Mouse (Mus musculus) right cerebral cortex, postnatal 36 days (tissue): Measurements from ENCODE around the gene Men1.

Experiments
- DNase-seq, 2 experiments: peaks; one replicate each; pipeline ENCODE4 v3.0.0; 2022; ENCODE audit warnings: low spot score in 2 of 2, mixed read lengths in 1 of 2

Men1 gene

DNA sequence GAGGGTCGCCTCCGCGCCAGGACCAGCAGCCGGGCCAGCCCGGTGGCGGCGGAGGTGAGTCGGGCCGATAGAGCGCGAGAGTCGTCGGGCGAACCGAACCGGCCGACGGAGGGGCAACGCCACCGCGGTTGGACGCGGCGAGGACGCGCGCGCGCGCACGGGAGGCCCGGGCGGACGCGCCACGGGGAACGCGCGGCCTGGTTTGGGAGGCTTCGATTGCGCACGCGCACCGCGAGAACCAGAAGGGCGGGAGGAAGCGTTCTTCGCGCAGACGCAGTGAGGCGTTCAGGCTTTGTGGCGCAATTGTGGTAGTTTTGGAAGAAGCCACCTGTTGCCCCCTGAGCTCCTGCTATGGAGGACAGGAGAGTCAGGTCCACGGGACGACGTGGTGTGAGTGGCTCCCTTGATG is 29.5 kb downstream of the Men1 start:
- peak; percentile 84 to 85 for DNase-seq

DNA sequence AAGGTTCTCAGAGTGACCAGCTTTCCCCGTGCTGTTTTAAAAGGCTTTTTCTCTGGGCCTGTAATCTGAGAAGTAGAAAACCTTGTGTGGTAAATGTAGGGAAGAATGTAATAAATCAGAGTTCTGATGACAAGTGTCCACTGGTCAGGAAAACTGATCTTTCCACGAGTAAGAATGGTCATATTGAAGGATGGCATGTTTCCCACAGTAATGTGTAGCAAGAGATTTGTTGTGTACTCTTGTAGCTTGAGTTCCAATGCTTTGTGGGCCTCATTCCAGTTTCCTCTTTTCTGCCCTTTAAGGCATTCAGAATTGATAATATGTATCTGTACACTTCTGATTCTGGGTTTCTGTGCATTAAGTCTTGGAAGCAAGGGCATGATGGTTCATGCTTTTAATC is 30.1 kb downstream of the Men1 start:
- DNase-seq: no peak

DNA sequence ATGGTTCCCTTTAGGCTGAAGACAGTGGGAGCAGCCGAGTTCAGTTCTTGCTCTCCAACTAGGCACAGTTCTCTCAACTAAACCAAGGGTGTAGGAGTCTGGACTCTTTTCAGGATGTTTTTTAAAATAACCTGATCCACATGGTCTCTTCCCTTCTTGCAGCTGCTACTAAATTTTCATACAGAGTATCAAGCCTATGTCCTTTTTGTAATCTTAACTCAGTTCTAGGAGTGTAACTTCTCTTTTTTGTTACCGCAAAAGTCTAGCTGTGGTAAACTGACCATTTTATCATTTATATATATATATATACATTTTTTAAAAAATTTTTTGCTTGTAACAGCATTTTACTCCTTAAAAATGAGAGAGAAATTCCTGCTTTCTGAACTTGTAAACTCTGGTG is 35.4 kb downstream of the Men1 start:
- DNase-seq: no peak

DNA sequence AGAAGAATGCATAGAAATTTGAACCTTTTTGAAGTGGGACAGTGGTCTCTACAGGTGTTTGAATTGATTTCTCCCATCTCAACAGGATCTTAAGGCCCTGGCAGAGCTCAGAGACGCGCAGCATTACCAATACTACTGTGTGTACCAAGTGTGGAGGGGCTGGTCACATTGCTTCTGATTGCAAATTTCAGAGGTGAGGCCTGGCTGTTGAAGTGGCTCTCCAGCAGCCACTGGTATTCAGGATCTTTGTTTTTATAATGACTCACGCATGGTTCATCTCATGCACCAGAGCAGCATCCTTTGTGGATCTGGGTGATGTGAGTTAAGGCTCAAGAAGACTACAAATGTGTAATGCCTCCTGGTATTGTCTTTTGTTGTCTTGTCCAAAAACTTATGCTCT is 37.7 kb downstream of the Men1 start:
- no peak for DNase-seq

DNA sequence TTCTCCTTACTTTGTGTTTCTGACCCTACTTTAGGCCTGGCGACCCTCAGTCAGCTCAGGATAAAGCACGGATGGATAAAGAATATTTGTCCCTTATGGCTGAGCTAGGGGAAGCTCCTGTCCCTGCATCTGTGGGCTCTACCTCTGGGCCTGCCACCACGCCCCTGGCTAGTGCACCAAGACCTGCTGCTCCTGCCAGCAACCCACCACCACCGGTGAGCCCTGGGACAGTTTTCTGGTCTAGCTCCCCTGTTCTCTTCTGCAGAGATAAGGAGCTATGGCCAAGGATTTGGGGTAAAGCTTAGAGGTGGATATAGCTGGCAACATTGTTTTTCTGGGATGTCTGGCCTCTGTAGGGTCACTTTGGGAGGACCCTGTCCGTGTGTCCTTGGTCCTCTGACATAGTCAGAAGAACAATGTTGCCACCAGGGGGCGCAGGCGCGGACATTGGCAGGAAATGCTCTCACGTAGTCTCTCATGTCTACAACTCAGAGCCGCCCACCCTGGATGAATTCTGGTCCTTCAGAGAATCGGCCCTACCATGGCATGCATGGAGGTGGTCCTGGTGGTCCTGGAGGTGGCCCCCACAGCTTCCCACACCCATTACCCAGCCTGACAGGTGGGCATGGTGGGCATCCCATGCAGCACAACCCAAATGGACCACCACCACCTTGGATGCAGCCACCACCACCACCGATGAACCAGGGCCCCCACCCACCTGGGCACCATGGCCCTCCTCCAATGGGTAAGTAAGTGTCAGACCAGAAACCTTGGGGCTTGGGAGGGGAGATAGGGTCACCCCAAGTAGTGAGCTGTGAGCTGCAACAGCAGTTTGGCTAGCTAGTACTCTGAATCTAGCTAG is 39.0 kb downstream of the Men1 start:
- peak in 1 of 2 experiments; percentile 56 for DNase-seq

DNA sequence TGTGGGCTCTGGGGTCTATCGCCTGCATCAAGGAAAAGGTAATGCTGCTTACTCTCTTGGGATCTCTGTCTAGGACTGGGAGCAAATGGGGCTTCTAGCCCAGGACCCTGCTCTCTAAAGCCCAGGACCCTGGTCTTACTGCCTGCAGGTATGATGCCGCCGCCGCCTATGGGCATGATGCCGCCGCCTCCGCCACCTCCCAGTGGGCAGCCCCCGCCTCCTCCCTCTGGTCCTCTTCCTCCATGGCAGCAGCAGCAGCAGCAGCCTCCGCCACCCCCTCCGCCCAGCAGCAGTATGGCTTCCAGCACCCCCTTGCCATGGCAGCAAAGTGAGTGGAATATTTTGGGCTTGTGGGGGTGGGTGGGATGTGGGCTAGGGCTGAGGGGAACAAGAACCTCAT is 39.8 kb downstream of the Men1 start:
- DNase-seq: no peak

DNA sequence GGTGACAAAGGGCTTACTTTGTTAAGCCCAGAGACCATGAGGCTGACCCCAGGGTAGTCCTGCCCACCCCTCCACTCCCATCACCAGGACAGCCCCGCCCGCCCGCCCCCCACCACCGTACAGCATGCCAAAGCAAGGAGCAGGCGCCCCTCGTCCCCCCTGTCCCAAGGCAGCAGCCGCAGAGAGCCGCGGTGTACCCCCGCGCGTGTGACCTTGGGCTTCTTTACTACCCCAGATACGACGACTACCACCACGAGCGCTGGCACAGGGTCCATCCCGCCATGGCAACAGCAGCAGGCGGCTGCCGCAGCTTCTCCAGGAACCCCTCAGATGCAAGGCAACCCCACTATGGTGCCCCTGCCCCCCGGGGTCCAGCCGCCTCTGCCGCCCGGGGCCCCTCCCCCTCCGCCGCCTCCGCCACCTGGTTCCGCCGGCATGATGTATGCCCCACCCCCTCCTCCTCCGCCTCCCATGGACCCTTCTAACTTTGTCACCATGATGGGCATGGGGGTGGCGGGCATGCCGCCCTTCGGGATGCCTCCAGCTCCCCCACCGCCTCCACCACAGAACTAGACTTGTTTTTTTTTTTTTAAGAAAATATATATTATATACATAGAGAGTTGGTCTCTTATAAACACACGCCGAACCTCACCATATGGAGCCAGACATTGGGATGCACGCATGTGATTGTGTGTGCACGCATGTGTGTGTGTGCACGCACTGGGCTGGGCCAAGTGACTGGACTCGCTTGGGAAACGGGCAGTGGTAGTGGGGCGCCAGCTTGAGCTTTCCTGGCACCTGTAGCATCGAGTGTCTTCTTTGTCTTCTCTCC is 40.9 kb downstream of the Men1 start:
- DNase-seq: no peak

DNA sequence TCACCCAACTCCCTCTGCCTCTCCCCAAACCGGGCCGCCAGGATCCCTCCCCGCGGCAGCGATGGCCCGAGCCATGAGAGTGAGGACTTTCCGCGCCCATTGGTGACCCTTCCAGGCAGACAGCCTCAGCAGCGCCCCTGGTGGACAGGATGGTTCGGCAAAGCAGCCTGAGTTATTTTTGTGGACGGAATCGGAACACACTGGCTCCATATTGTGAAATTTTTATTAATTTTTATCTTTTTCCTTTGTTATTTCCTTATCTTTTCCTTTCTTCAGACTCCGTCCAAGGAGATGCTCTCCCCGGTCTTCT is 41.4 kb downstream of the Men1 start:
- DNase-seq: no peak

DNA sequence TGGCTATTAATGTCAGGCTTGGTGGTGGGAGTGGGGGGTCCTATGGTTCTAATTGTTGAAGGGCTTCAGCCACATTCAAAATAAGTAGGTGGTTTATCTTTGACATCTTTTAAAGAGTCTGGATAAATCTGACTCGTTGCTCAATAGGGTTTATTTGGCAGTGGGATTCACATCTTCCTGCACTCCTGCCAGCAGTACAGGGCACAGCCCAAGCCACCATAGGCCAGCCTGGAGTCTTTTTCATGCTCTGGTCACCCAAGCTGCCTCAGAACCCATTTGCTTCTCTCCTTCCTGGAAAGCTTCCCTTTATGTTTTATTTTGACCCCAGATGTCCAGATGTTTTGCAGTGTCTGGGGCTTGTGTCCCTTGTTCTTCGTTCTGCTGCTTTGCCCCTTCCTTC is 41.9 kb downstream of the Men1 start:
- no peak for DNase-seq

DNA sequence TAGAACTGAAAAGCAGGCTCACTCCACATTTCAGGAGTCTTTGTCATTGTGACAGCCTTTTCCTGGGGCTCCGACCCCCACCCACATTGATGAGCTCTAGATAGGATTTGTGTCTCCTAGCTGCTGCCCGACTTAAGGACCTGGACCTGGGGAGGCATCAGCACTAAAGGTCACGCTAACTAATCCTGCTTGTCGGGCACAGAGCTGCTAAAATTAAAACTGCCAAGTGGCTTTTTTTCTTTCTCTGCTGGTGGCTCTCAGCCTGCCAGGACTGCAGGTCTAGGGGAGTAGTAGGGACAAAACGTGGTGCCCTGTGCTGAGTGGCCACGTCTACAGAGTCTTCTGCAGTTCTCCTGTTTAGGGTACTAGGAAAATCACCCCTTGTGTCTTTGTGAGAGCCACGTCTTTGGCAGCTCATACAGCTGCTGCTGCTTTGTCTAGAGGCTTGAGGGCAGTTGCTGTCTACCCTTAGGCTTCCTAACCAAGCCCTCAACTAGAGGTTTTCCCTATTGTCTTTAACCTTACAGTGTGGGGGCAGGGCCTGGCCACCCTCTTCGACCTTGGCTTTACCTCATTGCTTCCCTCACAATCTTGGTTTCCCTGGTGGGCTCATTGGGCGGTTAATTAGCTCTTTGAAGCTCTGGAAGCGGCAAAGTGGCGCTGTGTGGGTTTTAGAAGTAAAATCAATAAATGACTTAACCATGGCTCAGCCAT is 42.7 kb downstream of the Men1 start:
- DNase-seq: no peak

DNA sequence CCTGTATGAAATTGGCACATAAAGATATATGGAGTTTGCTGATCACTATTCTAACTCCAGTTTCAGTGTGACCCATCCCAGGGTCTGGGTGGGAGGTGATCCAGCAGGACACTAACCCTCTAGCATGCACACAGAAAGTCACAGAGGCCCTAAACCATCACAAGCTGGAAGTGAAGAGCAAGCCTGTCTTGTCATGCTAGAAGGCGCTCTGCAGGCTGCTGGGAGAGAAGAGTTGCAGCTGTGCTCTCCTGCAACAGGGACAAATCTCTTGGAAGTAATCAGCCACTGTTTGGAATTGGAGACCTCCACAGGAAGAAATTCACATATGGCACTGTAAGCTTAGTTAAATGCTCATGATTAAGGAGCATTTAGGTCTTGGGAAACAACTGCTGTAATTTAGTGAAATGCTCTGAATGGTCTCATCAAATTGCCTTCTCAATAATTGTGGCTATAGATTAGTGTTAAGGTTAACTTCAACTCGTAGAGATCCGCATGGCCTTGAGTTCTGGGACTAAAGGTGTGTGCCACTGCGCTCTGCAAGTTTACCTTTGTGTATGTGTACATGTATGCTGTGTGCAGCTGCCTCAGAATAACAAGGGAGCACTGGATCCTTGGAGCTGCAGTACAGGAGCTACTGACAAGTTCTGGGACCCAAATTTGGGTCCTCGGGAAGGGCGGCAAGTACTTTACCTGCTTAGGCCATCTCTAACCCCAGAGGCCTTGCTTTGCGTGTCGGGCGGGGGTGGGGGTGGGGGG is 45.8 kb downstream of the Men1 start:
- no peak for DNase-seq

DNA sequence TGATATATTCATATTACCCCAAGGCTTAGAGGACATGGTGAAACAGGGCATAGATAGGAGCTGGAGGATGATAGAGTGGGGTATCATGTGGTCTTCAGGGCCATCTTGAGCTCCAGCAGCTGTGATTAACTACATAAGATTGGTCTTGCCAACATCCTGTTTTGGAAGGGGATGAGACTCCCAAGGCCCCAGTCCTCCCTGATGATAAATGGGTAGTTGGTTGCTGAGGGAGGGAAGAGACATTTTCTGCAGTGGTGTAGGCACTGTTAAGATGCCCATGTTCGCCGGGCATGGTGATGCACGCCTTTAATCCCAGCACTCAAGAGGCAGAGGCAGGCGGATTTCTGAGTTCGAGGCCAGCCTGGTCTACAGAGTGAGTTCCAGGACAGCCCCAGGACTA is 46.5 kb downstream of the Men1 start:
- no peak for DNase-seq

DNA sequence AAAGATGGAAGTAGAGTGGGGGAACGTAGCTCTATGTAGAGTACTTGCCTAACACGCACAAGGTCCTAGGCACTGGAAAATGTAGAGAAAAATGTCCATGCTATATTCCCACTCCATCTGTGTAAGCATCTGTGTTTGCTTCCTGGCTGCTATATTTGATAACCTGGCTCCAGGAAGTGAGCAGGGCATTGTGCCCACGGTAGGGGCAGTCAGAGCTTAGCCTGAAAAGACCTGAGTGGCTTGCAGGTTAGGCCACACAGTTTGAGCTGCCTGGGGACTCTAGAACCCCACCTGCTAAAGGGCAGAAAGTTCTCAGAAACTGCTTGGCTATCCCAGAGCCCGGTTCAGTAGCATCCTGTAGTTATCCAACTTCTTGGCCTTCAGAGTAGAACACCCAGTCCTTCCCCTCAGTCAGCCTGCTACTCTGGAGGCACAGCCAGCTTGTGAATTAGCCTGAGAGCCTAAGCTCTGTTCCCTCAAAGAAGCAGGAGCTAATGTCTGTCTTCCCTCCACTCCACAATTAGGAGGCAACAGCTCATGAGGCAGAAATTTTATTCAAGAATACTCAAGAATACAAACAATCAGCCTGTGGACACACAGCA is 47.6 kb downstream of the Men1 start:
- no peak for DNase-seq

DNA sequence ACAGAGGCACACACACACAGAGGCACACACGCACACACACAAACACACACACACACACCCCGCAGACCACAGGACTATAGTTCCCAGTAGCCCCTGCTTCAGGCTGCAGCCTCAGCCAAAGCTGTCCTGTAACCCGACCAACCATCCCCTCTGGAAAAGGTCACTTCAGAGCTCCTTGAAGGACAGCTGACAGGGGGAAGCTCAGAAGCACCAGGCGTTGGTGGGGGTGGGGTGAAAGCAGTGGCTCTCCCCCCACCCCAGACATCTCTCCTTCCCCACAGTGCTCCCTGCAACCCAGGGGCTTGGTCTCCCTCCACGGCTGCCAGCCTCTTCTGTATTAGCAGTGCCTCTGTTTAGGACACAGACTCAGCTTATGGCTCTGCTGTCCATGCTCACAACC is 48.7 kb downstream of the Men1 start:
- no peak for DNase-seq

DNA sequence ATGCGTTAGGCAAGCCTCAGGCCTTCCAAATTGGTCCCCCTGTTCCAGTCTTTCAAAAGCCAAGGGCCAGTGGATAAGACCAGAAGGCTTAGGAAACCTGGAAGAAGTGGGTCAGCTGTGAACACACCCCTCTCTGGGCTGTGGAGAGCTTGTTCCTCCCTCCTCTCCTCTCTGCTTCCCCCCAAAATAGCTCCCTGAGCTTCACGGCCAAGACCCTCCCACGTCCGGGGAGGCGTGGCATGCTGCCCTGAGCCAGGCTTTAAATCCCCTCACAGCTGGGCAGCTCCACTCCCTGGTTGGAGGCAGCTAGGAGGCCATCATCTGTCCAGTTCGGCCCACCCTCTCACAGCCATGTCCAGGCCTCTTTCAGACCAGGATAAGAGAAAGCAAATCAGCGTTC is 49.3 kb downstream of the Men1 start, which contains the start of gene Pygm:
Pygm (plus strand) TSS at position 272 of the 400 bp plus-strand sequence.
- DNase-seq: peak; percentile 52

DNA sequence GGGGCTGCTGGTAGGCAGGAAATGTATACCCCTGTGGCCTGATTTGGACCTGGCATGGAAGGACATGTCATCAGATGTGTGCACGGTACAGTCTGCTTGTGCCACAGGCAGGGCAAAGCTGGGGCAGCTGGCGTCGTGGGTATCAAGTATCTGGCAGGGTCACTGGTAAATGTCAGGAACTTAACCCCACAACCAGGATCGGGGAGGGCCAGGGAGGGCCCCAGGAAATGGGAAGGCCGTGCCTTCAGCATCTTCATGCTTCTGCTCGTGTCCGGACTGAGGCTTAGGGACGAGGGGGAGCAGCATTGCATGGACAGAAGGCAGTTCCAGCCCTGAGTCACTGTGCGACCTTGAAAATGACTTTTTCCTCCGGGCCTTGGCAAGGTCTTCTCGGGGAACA is 50.2 kb downstream of the Men1 start:
- DNase-seq: no peak

DNA sequence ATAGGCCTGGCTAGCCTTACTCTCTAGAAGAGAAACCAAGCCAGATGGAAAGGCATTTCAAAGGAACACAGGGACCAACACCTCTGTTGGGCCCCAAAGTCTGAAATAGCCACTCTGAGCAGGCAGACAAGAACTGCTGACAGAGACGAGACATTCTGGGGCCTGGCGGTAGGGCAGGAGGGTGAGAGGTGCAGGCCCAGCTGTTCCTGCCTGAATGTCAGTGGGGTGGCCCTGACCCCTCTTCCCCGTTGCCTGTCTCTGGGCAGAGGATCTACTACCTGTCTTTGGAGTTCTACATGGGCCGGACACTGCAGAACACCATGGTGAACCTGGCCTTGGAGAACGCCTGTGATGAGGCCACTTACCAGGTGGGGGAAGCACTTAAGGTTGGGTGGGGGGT is 50.6 kb downstream of the Men1 start:
- no peak for DNase-seq

DNA sequence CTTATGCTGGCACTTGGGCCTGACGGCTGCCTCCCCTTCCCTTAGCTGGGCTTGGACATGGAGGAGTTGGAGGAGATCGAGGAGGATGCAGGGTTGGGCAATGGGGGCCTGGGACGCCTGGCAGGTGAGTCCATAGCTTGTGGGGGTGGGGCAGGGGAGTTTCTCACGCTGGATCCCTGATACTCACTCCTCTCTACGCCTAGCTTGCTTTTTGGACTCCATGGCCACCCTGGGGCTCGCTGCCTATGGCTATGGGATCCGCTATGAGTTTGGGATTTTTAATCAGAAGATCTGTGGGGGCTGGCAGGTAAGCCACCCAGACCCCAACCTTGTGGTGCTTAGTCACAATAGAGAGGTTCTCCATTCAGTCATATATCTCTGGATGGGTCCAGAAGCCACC is 51.0 kb downstream of the Men1 start:
- no peak for DNase-seq

DNA sequence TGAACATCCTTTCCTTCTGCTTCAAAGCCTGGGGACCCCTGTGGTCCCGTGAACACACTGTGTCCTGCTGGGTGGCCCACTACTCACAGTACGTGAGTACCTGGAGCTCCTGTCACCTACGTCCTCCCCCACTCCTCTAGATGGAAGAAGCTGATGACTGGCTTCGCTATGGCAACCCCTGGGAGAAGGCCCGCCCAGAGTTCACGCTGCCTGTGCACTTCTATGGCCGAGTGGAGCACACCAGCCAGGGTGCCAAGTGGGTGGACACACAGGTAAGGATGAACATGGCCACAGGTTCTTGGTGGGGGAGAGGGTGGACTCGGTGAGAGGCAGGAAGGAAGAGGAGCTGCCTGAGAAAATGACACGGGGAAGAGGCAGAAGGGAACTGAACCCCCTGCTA is 51.5 kb downstream of the Men1 start:
- DNase-seq: no peak

DNA sequence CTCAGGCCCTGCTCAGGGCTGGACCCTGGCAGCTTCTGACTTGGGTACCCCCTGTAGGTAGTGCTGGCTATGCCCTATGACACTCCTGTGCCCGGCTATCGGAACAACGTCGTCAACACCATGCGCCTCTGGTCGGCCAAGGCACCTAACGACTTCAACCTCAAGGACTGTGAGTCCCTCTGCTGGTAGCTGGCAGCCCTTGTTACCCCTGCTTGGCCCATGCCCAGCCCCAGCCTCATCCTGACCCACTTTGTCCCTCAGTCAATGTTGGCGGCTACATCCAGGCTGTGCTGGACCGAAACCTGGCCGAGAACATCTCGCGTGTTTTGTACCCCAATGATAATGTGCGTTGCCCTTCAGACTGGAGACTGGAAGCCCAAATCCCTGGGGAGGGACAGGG is 53.2 kb downstream of the Men1 start:
- DNase-seq: no peak

DNA sequence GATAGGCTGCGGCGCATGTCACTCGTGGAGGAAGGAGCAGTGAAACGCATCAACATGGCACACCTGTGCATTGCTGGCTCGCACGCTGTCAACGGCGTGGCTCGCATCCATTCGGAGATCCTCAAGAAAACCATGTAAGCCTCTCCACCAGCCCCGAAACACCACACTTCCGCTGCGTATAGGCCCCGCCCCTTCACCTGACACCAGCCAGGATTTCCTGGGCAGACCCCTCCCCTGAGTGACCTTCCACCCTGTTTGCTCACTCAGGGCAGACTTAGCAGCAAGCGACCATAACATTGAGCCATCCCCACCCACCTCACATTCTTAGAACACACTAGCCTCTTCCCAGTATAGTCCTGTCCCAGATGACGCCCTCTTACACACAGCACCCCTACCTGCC is 55.0 kb downstream of the Men1 start:
- no peak for DNase-seq
